Mouse (Mus musculus) forebrain, embryonic 13.5 days (tissue): ENCODE measurements around the gene Zranb1. TPM values are rescaled to one million over a fixed set of nuclear protein-coding genes. Genes with fewer than 3 reads are reported as not detected.

Experiments
- ATAC-seq: fragments of 200-750 bp; cut with Nextera tagmentation; 2 replicates; pipeline ENCODE4 v1.8.0; 2017
- H3K27ac ChIP-seq: fragments of 300-500 bp; sonication (generic); 2 replicates; pipeline ENCODE4 v1.5.1; 2015; ENCODE audit warnings: inconsistent platforms, mild to moderate bottlenecking, moderate library complexity
- H3K27me3 ChIP-seq: fragments of 300-500 bp; sonication (generic); 2 replicates; pipeline ENCODE4 v1.6.1; 2015; ENCODE audit warnings: mild to moderate bottlenecking, inconsistent platforms
- H3K36me3 ChIP-seq: fragments of 300-500 bp; sonication (generic); 2 replicates; pipeline ENCODE4 v1.6.1; 2015; ENCODE audit warnings: mild to moderate bottlenecking, inconsistent platforms; ENCODE audit not compliant: poor library complexity, severe bottlenecking
- H3K4me1 ChIP-seq: fragments of 300-500 bp; sonication (generic); 2 replicates; pipeline ENCODE4 v1.6.1; 2015; ENCODE audit warnings: inconsistent platforms
- H3K4me2 ChIP-seq: fragments of 300-500 bp; sonication (generic); 2 replicates; pipeline ENCODE4 v1.6.1; 2015; ENCODE audit warnings: inconsistent platforms, mild to moderate bottlenecking, moderate library complexity
- H3K4me3 ChIP-seq: fragments of 300-500 bp; sonication (generic); 2 replicates; pipeline ENCODE4 v1.5.1; 2015; ENCODE audit warnings: mild to moderate bottlenecking, inconsistent platforms
- H3K9ac ChIP-seq: fragments of 300-500 bp; sonication (generic); 2 replicates; pipeline ENCODE4 v1.6.1; 2015; ENCODE audit warnings: mild to moderate bottlenecking, inconsistent platforms
- H3K9me3 ChIP-seq: fragments of 300-500 bp; sonication (generic); replicated peaks from 2 replicates; pipeline ENCODE4 v1.6.1; 2016; ENCODE audit warnings: inconsistent platforms
- WGBS: fragments of 180-500 bp; shearing (Covaris S2); methylation state at CpG from one replicate; pipeline ENCODE4 v1.1.7; 2015; 5-methylcytosine and 5-hydroxymethylcytosine counted together
- polyA plus RNA-seq: library from polyadenylated mRNA; unstranded; fragments of >200 nt; fragmentation: Nextera tagmentation; extraction: Ambion mirVana; gene quantifications from 2 replicates; pipeline ENCODE4 v1.2.1, GENCODE M21; 2015

Gene Zranb1
- polyA plus RNA-seq, 1 experiment from 2014 or later, result 16.1 TPM

DNA sequence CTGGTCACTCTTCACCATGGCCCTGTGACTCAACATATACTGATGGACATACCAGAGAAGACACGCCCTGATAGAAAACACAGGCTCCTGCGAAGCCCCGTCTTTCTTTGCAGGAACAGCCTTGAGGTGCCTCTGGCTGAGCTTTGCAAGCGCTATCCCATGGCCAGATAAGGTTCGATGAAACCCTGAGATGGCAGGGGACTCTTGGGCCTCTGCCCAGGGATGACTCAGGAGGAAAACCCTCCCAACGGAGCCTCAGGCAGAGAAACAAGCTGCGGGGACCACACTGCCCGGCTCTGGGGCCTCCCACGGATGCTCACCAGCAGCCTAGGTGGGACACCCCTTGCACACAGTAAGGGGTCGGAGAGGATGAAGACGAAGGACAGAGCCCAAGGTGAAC is 76.4 kb downstream of the Zranb1 start:
- H3K9me3 ChIP-seq, result no peaks in the 10 kb centered on the region
- 77% methylated on average over 11 of the region's 11 CpGs for WGBS
- ATAC-seq, result no peak
- H3K4me1 ChIP-seq, result peaks cover 76% of the 10 kb centered on the region
- no peak overlapping the region for H3K4me3 ChIP-seq
- H3K36me3 ChIP-seq, result peaks cover 8% of the 10 kb centered on the region; the same call in 1 of the 2 replicates
- no peaks in the 10 kb centered on the region for H3K27me3 ChIP-seq
- no peak overlapping the region for H3K9ac ChIP-seq
- H3K4me2 ChIP-seq, result no peak overlapping the region
- H3K27ac ChIP-seq, result no peak overlapping the region

DNA sequence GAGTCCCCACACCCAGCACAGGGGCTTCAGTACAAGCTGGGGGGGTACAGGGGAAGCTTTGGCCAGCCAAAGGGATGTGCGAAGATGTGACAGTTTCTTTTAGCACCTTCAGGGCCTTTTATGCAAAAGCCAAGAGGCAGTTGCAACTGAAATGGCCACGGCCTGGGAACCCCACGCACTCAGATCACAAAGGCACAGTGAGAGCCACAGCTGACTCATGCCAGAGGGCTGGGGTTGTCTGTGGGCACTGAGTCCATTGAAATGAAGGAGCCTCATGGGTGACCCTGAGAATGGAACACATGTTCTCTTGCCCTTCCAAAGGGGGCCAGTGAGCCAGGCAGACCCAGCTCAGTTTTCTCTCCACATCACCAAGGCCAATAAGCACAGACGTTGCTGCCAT is 77.7 kb downstream of the Zranb1 start:
- Histone ChIP-seq H3K4me1 (peaks cover 77% of the 10 kb centered on the region), H3K27ac (no peak overlapping the region)

DNA sequence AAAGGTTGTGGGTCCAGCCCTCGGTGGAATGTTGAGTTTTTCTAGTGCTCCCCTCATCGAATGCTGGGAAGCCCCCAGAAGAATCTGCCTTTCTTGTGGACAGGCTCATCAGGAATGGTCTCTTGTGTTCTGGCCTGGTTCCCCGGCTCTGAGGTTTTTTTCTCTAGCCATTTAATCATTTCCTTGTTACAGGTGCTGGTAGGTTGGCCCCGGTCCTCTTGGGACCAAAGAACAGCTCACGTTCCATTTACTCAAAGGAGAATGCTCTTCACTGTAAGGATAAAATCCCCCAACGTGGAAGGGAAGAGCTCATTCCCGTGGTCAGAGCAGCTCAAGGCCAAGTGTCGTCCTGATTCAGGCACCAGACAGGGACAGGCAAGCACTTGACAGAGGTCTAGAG is 78.7 kb downstream of the Zranb1 start:
- peaks cover 12% of the 10 kb centered on the region; the same call in 1 of the 2 replicates for H3K36me3 ChIP-seq
- no peaks in the 10 kb centered on the region for H3K9me3 ChIP-seq
- ATAC-seq, result no peak
- H3K4me2 ChIP-seq, result no peak overlapping the region
- peaks cover 80% of the 10 kb centered on the region for H3K4me1 ChIP-seq
- H3K4me3 ChIP-seq, result no peak overlapping the region
- 0 out of 2 replicates have a peak overlapping the region, but pooled peaks have one; percentile 86 for H3K27ac ChIP-seq
- no peak overlapping the region for H3K9ac ChIP-seq
- no peaks in the 10 kb centered on the region for H3K27me3 ChIP-seq
- WGBS, result 89% methylated on average over 8 of the region's 8 CpGs

More for the DNA sequence above, 77.7 kb downstream of the Zranb1 start:
- no peak overlapping the region for H3K4me3 ChIP-seq
- no peaks in the 10 kb centered on the region for H3K27me3 ChIP-seq
- ATAC-seq, result no peak
- H3K4me2 ChIP-seq, result no peak overlapping the region
- no peaks in the 10 kb centered on the region for H3K9me3 ChIP-seq
- H3K36me3 ChIP-seq, result peaks cover 8% of the 10 kb centered on the region; the same call in 1 of the 2 replicates
- no peak overlapping the region for H3K9ac ChIP-seq
- WGBS, result 85% methylated on average over 4 of the region's 4 CpGs

DNA sequence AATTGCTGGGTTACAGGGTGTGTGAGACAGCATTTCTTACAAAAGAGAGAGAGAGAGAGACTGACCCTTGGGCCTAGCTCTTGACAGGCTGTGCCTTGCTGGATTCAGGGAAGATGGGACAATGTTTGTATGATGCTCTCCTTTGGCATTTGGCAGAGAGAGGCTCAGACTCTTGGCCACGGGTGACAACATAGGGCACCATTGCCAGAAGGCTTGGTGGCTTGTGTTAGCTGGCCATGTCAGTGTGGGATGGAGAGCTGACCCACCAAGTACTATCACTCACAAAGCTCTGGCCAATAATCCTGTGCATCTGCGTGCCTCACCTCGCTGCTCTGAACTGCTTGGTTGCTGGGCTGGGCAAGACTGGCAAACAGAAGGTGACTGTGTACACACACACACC is 79.5 kb downstream of the Zranb1 start:
- Histone ChIP-seq H3K4me2 (no peak overlapping the region), H3K9ac (no peak overlapping the region), H3K4me3 (no peak overlapping the region), H3K27ac (peak overlapping the region; percentile 86), H3K36me3 (peaks cover 8% of the 10 kb centered on the region; the same call in 1 of the 2 replicates), H3K27me3 (no peaks in the 10 kb centered on the region), H3K4me1 (peaks cover 85% of the 10 kb centered on the region), H3K9me3 (no peaks in the 10 kb centered on the region)
- ATAC-seq, result no peak
- 83% methylated on average over 3 of the region's 3 CpGs for whole genome bisulfite sequencing

DNA sequence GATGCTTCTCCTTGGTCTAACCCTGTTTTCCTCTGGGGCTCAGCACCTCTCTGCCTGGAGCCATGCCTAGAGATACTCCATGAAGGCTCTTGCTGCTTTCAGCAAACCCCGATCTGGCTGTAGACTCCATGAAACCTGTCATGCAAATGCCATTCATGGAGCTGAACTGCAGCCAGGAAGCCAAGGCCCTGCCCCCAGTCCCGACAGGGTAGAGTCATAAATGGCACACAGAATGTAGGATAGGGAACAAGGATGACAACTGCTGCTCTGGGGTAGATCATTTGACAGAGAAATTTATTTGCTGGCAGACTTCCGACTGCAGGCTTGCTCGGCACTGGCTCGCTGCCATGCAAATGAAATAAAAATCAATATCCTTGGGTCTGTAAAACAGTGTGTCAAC is 80.2 kb downstream of the Zranb1 start:
- peaks cover 86% of the 10 kb centered on the region for H3K4me1 ChIP-seq
- peak overlapping the region; percentile 53 for H3K9ac ChIP-seq
- peaks cover 5% of the 10 kb centered on the region; the same call in 1 of the 2 replicates for H3K36me3 ChIP-seq
- peak overlapping the region; percentile 86 for H3K27ac ChIP-seq
- no peaks in the 10 kb centered on the region for H3K27me3 ChIP-seq
- 29% methylated on average over 5 of the region's 5 CpGs for WGBS
- no peaks in the 10 kb centered on the region for H3K9me3 ChIP-seq
- H3K4me3 ChIP-seq, result no peak overlapping the region
- peak overlapping the region; percentile 34 for H3K4me2 ChIP-seq
- peak; percentile 57; the same call in 1 of the 2 replicates for ATAC-seq

DNA sequence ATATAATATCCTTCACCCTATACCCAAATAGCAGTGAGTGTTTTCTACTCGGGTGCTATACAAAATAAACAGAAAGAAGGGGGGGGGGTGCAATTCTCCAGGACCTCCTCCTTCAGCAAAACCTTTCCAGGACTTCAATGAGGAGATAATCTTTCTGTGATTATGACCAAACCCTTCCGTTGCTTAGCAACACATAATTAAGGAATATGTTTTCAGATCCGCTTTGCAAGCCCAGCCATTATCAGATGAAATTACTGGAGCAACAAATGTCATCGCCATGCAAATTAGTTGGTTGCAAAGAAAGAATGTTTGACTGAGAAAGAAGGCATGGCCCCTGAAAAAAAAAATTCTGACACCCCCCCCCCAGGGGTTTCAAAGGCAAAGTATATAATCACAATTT is 80.7 kb downstream of the Zranb1 start:
- ATAC-seq, result peak; percentile 40; the same call in 1 of the 2 replicates
- Histone ChIP-seq H3K36me3 (peaks cover 5% of the 10 kb centered on the region; the same call in 1 of the 2 replicates), H3K27me3 (no peaks in the 10 kb centered on the region), H3K4me2 (peak overlapping the region; percentile 34; the same call in 1 of the 2 replicates), H3K9ac (no peak overlapping the region), H3K4me1 (peaks cover 90% of the 10 kb centered on the region), H3K27ac (peak overlapping the region; percentile 86), H3K9me3 (no peaks in the 10 kb centered on the region), H3K4me3 (no peak overlapping the region)
- WGBS, result 25% methylated on average over 4 of the region's 4 CpGs

DNA sequence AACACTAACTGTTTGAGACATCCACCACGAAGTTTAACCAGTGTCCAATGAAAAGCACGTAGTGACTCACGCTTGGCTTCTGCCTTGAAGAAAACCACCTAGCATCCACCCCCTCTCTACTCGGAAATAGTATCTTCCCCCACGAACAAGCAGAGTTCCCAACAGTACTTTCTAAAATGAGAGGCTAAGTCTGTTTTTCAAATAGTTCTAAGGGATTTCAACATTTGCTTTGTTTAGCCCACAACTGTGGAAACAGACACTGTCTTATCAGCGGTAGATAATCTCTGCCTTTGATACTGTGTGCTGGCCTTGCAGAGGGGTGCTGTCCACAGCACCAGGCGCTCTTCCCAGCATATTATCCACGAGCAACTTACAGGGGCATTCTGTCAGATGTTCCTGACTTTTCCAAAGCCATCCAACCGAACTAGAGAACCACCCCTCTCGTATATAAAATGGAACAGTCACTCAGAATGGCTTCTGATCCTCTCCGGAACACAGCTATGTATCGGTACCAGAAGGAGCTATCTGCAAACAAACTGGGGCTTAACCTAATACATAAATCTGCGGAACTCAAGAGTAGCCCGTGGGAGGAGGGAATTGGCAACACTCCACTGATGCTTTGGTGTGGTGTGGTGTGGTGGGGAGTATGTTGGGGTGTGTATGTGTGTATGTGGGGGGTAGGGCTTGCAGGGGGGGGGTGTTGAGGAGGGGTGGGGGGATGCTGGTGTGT is 81.9 kb downstream of the Zranb1 start:
- H3K36me3 ChIP-seq, result peaks cover 5% of the 10 kb centered on the region; the same call in 1 of the 2 replicates
- peaks cover 82% of the 10 kb centered on the region for H3K4me1 ChIP-seq
- H3K9me3 ChIP-seq, result no peaks in the 10 kb centered on the region
- H3K9ac ChIP-seq, result no peak overlapping the region
- H3K27me3 ChIP-seq, result no peaks in the 10 kb centered on the region
- peak overlapping the region; percentile 20; the same call in 1 of the 2 replicates for H3K27ac ChIP-seq
- no peak for ATAC-seq
- 71% methylated on average over 14 of the region's 14 CpGs for WGBS
- no peak overlapping the region for H3K4me2 ChIP-seq
- no peak overlapping the region for H3K4me3 ChIP-seq

DNA sequence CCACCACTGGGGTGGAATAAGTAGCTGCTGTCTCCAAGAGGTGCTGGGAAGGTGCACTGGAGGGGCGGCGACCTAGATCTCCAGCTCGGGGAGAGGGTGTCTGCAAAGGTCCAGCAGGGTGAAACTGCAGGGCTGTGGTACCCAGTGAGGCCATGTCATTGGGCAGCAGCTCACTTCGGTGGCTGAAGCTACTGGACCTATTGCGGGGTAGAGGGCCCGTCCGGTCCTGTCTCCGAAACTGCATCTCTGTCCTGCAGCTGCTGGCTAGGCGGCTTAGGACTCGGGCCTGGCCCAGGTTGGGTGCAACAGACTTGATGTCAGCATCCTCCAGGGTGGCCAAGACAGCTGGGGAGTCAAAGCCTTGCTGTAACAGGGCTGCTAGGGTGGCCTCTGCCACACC is 83.0 kb downstream of the Zranb1 start:
- Histone ChIP-seq H3K4me2 (no peak overlapping the region), H3K9ac (no peak overlapping the region), H3K9me3 (no peaks in the 10 kb centered on the region), H3K4me3 (no peak overlapping the region), H3K27ac (0 out of 2 replicates have a peak overlapping the region, but pooled peaks have one; percentile 10), H3K36me3 (peaks cover 5% of the 10 kb centered on the region; the same call in 1 of the 2 replicates), H3K4me1 (peaks cover 82% of the 10 kb centered on the region), H3K27me3 (no peaks in the 10 kb centered on the region)
- no peak for ATAC-seq
- WGBS, result 92% methylated on average over 10 of the region's 10 CpGs

DNA sequence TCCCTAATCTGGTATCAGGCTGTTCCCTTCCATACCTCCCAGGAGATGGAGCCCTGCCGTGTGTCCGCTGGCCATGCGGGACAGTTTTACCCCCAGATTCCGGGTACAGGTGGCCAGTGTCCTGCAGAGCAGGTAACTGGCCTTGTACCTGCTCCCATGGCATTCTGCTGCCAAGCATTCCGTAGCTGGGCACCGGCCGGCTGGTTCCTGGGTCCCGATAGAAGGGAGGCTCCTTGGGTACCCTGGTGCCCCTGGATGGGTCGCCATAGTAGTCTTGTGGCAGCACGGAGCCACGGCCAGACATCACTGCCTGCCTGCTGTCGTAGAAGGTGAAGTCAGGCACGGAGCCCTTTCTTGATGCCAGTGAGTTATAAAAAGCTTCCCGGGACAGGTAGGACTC is 83.7 kb downstream of the Zranb1 start:
- no peaks in the 10 kb centered on the region for H3K9me3 ChIP-seq
- no peak overlapping the region for H3K4me3 ChIP-seq
- H3K27me3 ChIP-seq, result no peaks in the 10 kb centered on the region
- H3K4me2 ChIP-seq, result no peak overlapping the region
- H3K27ac ChIP-seq, result peak overlapping the region; percentile 69; the same call in 1 of the 2 replicates
- peaks cover 5% of the 10 kb centered on the region; the same call in 1 of the 2 replicates for H3K36me3 ChIP-seq
- no peak for ATAC-seq
- WGBS, result 90% methylated on average over 14 of the region's 14 CpGs
- peak overlapping the region; percentile 14 for H3K9ac ChIP-seq
- peaks cover 87% of the 10 kb centered on the region for H3K4me1 ChIP-seq

DNA sequence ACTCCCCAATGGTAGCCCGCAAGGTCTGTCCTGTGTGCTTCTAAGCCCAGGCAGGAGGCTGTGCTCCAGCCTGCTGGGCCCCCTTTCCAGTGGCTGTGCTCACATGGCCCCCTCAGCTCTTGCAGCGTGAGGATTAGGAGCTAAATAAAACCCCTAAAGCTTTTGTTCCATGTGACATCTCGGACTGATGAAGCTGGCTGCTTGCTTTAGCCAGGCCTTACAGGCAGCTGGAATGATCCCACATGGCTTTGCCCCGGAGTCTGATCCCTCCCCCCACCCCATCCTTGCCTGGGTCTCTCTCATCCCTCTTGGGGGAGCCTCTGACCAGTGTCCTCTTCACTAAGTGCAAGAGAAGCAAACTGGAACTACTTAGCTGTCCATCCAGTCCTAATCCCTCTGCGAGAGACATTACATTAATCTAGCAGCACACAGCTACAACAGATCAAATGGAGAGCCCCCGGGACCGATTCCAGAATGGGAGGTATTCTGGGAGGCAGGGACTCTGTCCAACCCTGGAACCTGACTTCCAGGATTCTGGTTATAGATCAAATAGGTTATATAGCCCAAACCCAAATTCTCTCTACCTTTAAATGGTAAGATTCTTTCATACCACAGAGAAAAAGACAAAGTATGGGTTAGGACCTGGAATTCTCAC is 84.6 kb downstream of the Zranb1 start:
- peaks cover 88% of the 10 kb centered on the region for H3K4me1 ChIP-seq

DNA sequence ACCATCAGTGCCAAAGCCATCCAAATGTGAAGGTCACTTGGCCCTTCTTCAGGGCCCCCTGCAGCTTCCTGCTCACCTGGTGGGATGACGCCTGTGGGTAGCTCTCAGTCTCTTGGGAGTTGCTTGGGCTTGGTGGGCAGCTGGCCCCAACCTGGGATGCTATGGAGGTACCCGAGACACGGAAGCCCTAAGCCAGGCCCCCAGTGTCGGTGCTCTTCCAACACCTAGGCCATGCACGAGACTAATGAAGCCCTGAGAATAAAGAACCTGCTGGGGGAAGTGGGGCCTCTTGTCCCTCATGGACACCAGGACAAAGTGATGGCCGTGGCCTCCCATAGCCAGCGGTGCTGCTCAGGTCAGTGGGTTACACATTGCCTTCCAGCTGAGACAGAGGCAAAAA is 88.0 kb downstream of the Zranb1 start:
- H3K36me3 ChIP-seq, result peaks cover 6% of the 10 kb centered on the region; the same call in 1 of the 2 replicates
- H3K4me3 ChIP-seq, result no peak overlapping the region
- no peak overlapping the region for H3K27ac ChIP-seq
- H3K9me3 ChIP-seq, result no peaks in the 10 kb centered on the region
- H3K4me1 ChIP-seq, result peaks cover 73% of the 10 kb centered on the region
- H3K27me3 ChIP-seq, result no peaks in the 10 kb centered on the region
- WGBS, result 61% methylated on average over 7 of the region's 7 CpGs
- H3K4me2 ChIP-seq, result no peak overlapping the region
- no peak overlapping the region for H3K9ac ChIP-seq
- no peak for ATAC-seq

More for the DNA sequence above, 84.6 kb downstream of the Zranb1 start:
- Histone ChIP-seq H3K9ac (peak overlapping the region; percentile 14), H3K27ac (peak overlapping the region; percentile 69), H3K36me3 (0 out of 2 replicates have a peak, but pooled peaks cover 5% of the 10 kb centered on the region), H3K9me3 (no peaks in the 10 kb centered on the region), H3K4me2 (peak overlapping the region; percentile 34), H3K4me3 (no peak overlapping the region), H3K27me3 (no peaks in the 10 kb centered on the region)
- peak; percentile 39; the same call in 1 of the 2 replicates for ATAC-seq
- WGBS, result 7% methylated on average over 7 of the region's 7 CpGs

DNA sequence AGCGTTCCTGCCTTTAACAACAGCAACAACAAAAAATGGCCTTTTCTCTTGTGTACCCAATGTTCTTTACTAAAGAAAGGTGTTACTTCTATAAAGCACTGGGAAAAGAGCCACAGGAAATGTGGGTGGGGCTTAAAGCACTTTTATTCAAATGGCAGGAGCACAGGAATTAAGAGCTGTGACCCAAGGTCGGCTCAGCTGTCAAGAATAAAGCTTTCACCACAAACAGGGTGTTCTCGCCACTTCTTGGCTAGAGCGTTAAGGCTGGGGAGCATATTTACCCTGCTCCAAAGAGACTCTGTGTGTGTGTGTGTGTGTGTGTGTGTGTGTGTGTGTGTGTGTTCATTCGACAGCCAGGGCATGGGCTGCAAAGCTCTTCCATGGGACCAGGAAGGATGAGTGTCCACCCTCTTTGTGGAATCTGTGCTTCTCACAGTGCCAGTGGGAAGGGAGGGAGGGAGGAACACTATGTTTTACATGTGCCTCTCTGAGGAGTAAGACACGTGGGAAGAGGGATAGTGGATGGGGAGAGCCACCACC is 88.6 kb downstream of the Zranb1 start:
- H3K27me3 ChIP-seq, result no peaks in the 10 kb centered on the region
- peaks cover 7% of the 10 kb centered on the region; the same call in 1 of the 2 replicates for H3K36me3 ChIP-seq
- no peak for ATAC-seq
- H3K9me3 ChIP-seq, result no peaks in the 10 kb centered on the region
- 0 out of 2 replicates have a peak overlapping the region, but pooled peaks have one; percentile 19 for H3K27ac ChIP-seq
- H3K9ac ChIP-seq, result no peak overlapping the region
- no peak overlapping the region for H3K4me3 ChIP-seq
- peaks cover 67% of the 10 kb centered on the region for H3K4me1 ChIP-seq
- H3K4me2 ChIP-seq, result no peak overlapping the region
- WGBS, result 22% methylated on average over 6 of the region's 6 CpGs
